Mouse (Mus musculus) stomach, embryonic 16.5 days (tissue): ENCODE measurements at regions not wholly inside any gene's neighbourhood (a gene's known extent, or its start where the extent isn't known, plus 50 kb on each side); places are given as distances from the start of the nearest gene placed in this dataset.

ENCODE experiments used
- ATAC-seq: fragments of 200-750 bp; cut with Nextera tagmentation; 2 replicates; pipeline ENCODE4 v1.8.0; 2017; ENCODE audit warnings: moderate number of reproducible peaks, moderate TSS enrichment; ENCODE audit not compliant: insufficient read depth, low FRiP score
- H3K27ac ChIP-seq: fragments of 300-500 bp; sonication (generic); 2 replicates; pipeline ENCODE4 v1.5.1; 2014; ENCODE audit warnings: low read length
- H3K27me3 ChIP-seq: fragments of 300-500 bp; sonication (generic); 2 replicates; pipeline ENCODE4 v1.6.1; 2014; ENCODE audit warnings: low read length, control low read depth, mixed read lengths; ENCODE audit not compliant: control insufficient read depth, insufficient read depth
- H3K36me3 ChIP-seq: fragments of 300-500 bp; sonication (generic); 2 replicates; pipeline ENCODE4 v1.6.1; 2014; ENCODE audit warnings: low read length; ENCODE audit not compliant: control insufficient read depth, insufficient read depth
- H3K4me1 ChIP-seq: fragments of 300-500 bp; sonication (generic); 2 replicates; pipeline ENCODE4 v1.6.1; 2014; ENCODE audit warnings: low read length, control low read depth, mixed read lengths; ENCODE audit not compliant: control insufficient read depth, insufficient read depth
- H3K4me2 ChIP-seq: fragments of 300-500 bp; sonication (generic); 2 replicates; pipeline ENCODE4 v1.6.1; 2014; ENCODE audit warnings: low read depth, low read length, mixed read lengths
- H3K4me3 ChIP-seq: fragments of 300-500 bp; sonication (generic); replicated peaks from 2 replicates; pipeline ENCODE4 v1.5.1; 2014; ENCODE audit warnings: mild to moderate bottlenecking, low read length
- H3K9ac ChIP-seq: fragments of 300-500 bp; sonication (generic); 2 replicates; pipeline ENCODE4 v1.6.1; 2014; ENCODE audit warnings: low read length
- H3K9me3 ChIP-seq: fragments of 300-500 bp; sonication (generic); replicated peaks from 2 replicates; pipeline ENCODE4 v1.6.1; 2016; ENCODE audit warnings: low read length, control low read depth; ENCODE audit not compliant: control insufficient read depth
- WGBS: fragments of 180-500 bp; shearing (Covaris S2); extraction: QIAGEN DNeasy Blood & Tissue Kit; methylation state at CpG from one replicate; pipeline ENCODE4 v1.1.7; 2014; 5-methylcytosine and 5-hydroxymethylcytosine counted together

- Histone ChIP-seq H3K9ac (no peak overlapping the region), H3K4me1 (no peaks in the 10 kb centered on the region), H3K9me3 (no peaks in the 10 kb centered on the region), H3K4me2 (no peak overlapping the region), H3K4me3 (no peak overlapping the region), H3K27me3 (no peaks in the 10 kb centered on the region), H3K36me3 (no peaks in the 10 kb centered on the region), H3K27ac (peak overlapping the region; percentile 12; the same call in 1 of the 2 replicates)
- WGBS: 67% methylated on average over 4 of the region's 4 CpGs
- peak; percentile 47; the same call in 1 of the 2 replicates for ATAC-seq
Observed at GRCm38 (mm10) chr3:142963818-142964372, 82.1 kb upstream of the Pkn2 start.

- no peak overlapping the region for H3K4me2 ChIP-seq
- 80% methylated on average over 8 of the region's 8 CpGs for WGBS
- no peaks in the 10 kb centered on the region for H3K27me3 ChIP-seq
- ATAC-seq: no peak
- H3K27ac ChIP-seq: no peak overlapping the region
- H3K9me3 ChIP-seq: no peaks in the 10 kb centered on the region
- H3K9ac ChIP-seq: no peak overlapping the region
- no peaks in the 10 kb centered on the region for H3K4me1 ChIP-seq
- no peaks in the 10 kb centered on the region for H3K36me3 ChIP-seq
- H3K4me3 ChIP-seq: no peak overlapping the region
Observed at GRCm38 (mm10) chr3:142957768-142958167, 76.0 kb upstream of the Pkn2 start.

GRCm38 (mm10) chr3:142948771-142949170 lies 67.0 kb upstream of the Pkn2 start:
- no peaks in the 10 kb centered on the region for H3K36me3 ChIP-seq
- no peak overlapping the region for H3K27ac ChIP-seq
- 35% methylated on average over 7 of the region's 7 CpGs for WGBS
- no peak for ATAC-seq
- H3K27me3 ChIP-seq: no peaks in the 10 kb centered on the region
- no peaks in the 10 kb centered on the region for H3K9me3 ChIP-seq
- H3K4me2 ChIP-seq: no peak overlapping the region
- H3K9ac ChIP-seq: no peak overlapping the region
- no peaks in the 10 kb centered on the region for H3K4me1 ChIP-seq
- H3K4me3 ChIP-seq: no peak overlapping the region

DNA sequence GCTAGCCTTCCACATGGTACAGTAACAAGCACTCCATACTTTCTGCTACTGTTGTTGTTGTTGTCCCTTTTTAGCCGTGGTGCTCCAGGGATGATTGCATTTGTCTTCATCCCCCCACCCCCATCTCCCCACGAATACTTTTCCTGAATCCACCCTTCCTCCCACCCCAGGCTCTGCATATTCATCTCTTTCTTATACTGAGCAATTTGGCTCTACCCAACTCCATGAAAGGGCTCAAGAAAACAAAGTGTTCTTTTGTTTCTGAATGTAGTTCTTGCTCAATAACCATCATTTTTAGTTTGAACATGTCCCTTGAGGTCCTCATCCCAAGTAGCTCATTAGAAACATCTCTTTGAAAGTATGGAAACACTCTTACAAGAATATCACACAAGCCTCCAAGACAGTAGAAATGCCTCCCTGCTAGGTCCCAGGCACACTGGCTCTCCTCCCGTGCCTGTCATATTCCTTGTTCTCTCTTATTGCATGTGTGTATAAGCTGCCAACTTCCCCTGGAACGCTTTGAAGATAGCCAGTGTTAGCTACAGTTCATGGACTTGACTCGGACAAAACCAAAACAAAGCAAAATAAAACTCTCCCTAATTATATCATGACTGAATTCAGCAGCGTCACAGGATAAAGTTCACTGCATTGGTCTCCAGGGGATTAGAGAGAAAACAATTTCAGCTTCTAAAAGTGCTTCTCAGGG lies 59.7 kb upstream of the Pkn2 start:
- no peaks in the 10 kb centered on the region for H3K4me1 ChIP-seq
- 39% methylated on average over 6 of the region's 6 CpGs for WGBS

DNA sequence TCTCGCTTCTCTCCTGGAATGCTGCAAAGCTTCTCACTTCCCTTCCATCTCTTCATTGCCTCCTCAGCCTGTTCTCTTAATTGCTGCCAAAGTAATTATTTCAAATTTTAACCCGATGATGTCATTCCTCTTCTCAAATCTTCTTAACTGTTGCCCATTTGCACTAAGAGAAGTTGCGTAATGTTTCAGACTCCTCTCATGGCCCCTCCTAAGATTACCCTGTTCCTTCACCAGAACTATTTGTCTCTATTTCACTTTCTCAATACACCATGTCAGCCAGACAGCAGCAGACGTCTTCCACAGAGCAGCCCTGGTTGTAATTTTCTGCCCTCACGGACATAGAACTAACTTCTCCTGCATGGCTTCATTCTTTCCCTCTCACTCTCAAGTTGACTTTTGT lies 59.1 kb upstream of the Pkn2 start:
- Histone ChIP-seq H3K4me2 (no peak overlapping the region), H3K27ac (peak overlapping the region; percentile 62; the same call in 1 of the 2 replicates), H3K36me3 (no peaks in the 10 kb centered on the region), H3K9ac (no peak overlapping the region), H3K27me3 (no peaks in the 10 kb centered on the region), H3K9me3 (no peaks in the 10 kb centered on the region), H3K4me1 (peaks cover under 1% of the 10 kb centered on the region; the same call in 1 of the 2 replicates), H3K4me3 (no peak overlapping the region)
- 70% methylated on average over 5 of the region's 5 CpGs for WGBS
- no peak for ATAC-seq

More for the DNA sequence above, 59.7 kb upstream of the Pkn2 start:
- Histone ChIP-seq H3K27ac (peak overlapping the region; percentile 62; the same call in 1 of the 2 replicates), H3K4me2 (no peak overlapping the region), H3K4me3 (no peak overlapping the region), H3K27me3 (no peaks in the 10 kb centered on the region), H3K36me3 (no peaks in the 10 kb centered on the region), H3K9me3 (no peaks in the 10 kb centered on the region), H3K9ac (no peak overlapping the region)
- ATAC-seq: peak; percentile 79

DNA sequence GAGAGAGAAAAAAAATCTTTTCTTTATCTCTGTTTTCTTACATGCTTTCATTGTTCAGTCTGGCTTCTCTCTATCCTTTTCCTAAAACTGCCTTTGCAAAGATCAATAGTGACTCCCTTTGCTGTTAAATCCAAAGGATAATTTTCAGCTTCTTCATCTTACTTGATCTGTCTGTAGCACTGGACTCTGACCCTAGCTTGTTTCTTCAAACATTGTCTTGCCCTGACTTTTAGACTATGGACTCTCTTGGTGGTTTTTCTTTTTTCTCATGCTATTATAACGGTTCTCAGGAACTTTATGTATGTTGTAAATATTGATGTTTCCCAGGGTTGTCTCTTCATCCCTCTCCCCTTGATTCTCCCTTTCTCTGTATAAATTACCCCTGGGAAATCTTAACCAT lies 58.0 kb upstream of the Pkn2 start:
- H3K9ac ChIP-seq: no peak overlapping the region
- ATAC-seq: no peak
- no peak overlapping the region for H3K27ac ChIP-seq
- no peaks in the 10 kb centered on the region for H3K9me3 ChIP-seq
- no peaks in the 10 kb centered on the region for H3K36me3 ChIP-seq
- H3K27me3 ChIP-seq: no peaks in the 10 kb centered on the region
- no peak overlapping the region for H3K4me3 ChIP-seq
- WGBS: 34% methylated on average over 1 of the region's 1 CpGs
- no peak overlapping the region for H3K4me2 ChIP-seq
- peaks cover 4% of the 10 kb centered on the region; the same call in 1 of the 2 replicates for H3K4me1 ChIP-seq

GRCm38 (mm10) chr3:142935949-142936348 lies 54.1 kb upstream of the Pkn2 start:
- H3K27ac ChIP-seq: no peak overlapping the region
- H3K27me3 ChIP-seq: no peaks in the 10 kb centered on the region
- peaks cover 4% of the 10 kb centered on the region; the same call in 1 of the 2 replicates for H3K4me1 ChIP-seq
- no peaks in the 10 kb centered on the region for H3K36me3 ChIP-seq
- H3K4me3 ChIP-seq: no peak overlapping the region
- no peak overlapping the region for H3K9ac ChIP-seq
- H3K4me2 ChIP-seq: peak overlapping the region; percentile 27; the same call in 1 of the 2 replicates
- H3K9me3 ChIP-seq: no peaks in the 10 kb centered on the region
- no peak for ATAC-seq
- 61% methylated on average over 5 of the region's 5 CpGs for WGBS

DNA sequence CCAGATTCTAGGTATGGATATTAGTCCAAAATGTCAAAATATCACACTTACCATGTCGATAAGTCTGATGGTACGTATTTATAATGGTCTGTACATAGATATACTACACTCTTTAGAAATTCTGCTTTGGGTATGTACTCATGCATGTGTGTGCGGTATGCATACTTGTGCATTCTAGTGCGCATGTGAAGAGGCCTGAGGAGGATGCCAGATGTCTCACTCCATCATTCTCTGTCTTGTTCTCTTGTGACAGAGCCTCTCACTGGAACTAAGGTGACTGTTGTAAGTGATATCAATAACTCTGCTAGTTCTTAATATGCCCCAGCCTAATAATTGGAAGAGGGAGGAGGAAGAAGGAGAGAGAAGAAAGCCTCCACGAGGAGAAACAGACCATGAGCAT lies 52.5 kb upstream of the Pkn2 start:
- WGBS: 89% methylated on average over 5 of the region's 5 CpGs
- Histone ChIP-seq H3K4me2 (no peak overlapping the region), H3K4me3 (no peak overlapping the region), H3K4me1 (peaks cover 4% of the 10 kb centered on the region; the same call in 1 of the 2 replicates), H3K9ac (no peak overlapping the region), H3K27ac (no peak overlapping the region), H3K36me3 (no peaks in the 10 kb centered on the region), H3K27me3 (no peaks in the 10 kb centered on the region), H3K9me3 (no peaks in the 10 kb centered on the region)
- ATAC-seq: no peak

- Histone ChIP-seq H3K4me3 (no peak overlapping the region), H3K27ac (no peak overlapping the region), H3K4me2 (no peak overlapping the region), H3K9ac (no peak overlapping the region), H3K36me3 (no peaks in the 10 kb centered on the region), H3K27me3 (no peaks in the 10 kb centered on the region), H3K4me1 (peaks cover 4% of the 10 kb centered on the region; the same call in 1 of the 2 replicates), H3K9me3 (no peaks in the 10 kb centered on the region)
- ATAC-seq: no peak
- 70% methylated on average over 5 of the region's 5 CpGs for WGBS
Observed at GRCm38 (mm10) chr3:142933684-142934259, 52.0 kb upstream of the Pkn2 start.
